Mouse (Mus musculus) naive thymus-derived CD4-positive, alpha-beta T cell, adult 2 months (primary cell): Measurements from ENCODE around the gene Snx30.

Experiments
- DNase-seq: peaks from one replicate; pipeline ENCODE4 v3.0.0-alpha.2; 2011; ENCODE audit warnings: low read depth

Snx30 gene

GRCm38 (mm10) chr4:59873240-59873639 lies 67.6 kb downstream of the Snx30 start:
- DNase-seq = no peak

GRCm38 (mm10) chr4:59873830-59874229 lies 68.2 kb downstream of the Snx30 start:
- no peak for DNase-seq

GRCm38 (mm10) chr4:59876570-59876969 lies 70.9 kb downstream of the Snx30 start:
- DNase-seq = no peak

DNA sequence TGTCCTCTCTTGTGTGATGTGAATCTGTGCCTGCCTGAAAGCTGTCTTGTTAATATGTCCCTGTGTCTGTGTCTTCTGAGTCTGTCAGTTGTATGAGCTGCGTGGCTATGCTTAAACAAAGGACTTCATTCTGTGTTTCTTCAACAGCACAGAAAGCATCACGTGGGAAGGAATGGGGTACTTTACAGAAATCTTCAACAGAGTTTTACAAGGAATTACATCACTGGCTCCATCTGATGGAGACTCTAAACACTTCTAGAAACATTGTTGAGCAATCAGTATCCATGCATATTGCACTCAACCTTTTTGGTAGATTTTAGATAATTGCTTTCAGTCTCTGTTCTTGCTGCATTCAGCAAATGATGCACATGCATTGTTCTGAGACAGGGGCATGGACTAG lies 71.4 kb downstream of the Snx30 start:
- no peak for DNase-seq

DNA sequence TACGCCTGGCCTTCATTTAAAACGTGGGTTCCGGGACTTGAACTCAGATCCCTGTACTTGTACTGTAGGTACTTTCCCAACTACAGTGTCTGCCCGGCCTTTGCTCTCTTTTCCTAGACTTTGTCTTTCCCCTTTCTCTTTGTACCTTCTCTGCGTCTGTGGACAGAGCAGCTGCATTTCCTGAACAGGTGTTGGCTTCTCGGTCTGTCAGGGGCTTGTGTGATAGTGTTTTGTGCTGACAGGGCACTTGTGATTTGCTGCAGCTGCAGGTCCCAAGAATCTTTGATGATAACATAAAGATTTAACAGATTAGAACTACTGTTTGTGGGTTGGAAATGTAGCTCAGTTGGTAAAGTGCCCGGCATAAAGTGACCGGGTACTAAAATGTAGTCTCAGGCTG lies 73.0 kb downstream of the Snx30 start:
- DNase-seq = no peak

DNA sequence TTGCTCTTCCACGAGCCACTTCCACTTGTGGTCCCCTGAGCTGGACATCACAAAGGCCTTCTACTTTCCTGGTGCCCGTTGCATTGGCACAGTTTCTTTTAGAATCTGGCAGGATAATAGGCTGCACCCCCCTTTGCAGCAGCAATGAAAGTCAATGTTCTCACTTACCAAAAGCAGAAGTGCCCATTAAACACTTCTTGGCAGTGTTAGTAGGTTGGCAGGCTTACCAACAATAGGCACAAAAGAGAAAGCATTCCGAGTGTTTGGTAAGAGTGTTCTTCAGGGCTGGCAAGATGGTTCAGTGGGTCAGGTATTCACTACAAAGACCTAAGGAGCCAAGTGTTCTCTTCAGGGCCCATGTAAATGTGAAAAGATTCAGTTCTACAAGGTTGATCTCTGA lies 73.8 kb downstream of the Snx30 start:
- no peak for DNase-seq

DNA sequence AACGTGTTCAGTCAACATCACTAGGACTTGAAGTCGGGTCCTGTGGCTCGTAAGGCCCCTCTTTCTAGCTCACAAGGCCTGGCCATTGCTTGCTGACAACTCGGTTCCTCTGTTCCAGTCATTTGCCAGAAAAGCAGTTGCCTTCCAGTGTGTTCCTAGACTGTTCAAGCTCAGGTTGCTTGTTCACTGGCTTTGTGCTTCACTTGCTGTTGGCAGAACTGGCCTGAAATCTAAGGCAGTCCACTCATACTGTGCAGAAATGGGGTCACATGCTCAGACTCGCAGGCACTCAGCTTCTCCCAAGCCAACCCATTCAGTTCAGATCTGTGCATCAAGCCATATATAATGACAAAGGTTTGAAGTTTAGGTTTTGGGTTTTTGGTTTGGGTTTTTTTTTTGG lies 75.1 kb downstream of the Snx30 start:
- no peak for DNase-seq

GRCm38 (mm10) chr4:59881210-59881609 lies 75.6 kb downstream of the Snx30 start:
- no peak for DNase-seq

DNA sequence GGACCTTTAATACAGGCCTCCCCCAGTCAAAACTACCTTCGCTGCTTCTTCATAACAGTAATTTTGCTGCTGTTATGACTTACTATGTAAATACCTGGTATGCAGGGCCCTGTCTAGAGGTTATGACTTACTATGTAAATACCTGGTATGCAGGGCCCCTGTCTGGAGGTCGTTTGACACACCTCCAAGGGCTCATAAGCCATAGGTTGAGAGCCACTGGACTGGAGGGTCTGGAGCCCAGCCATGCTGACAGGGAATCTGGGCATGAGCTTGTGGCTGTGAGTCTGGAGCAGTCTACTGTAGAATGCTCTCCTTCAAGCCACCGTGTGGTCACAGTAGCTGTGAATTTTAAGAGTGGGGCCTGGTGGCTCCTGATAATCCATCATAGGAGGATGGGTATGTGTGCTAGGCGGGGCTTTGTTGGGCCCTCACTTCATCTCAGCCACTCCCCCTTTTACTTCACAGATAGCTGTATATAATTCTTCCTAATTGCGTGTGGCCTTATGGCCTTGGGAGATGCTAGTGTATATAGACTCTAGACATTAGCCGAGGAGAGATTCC lies 78.6 kb downstream of the Snx30 start:
- no peak for DNase-seq

DNA sequence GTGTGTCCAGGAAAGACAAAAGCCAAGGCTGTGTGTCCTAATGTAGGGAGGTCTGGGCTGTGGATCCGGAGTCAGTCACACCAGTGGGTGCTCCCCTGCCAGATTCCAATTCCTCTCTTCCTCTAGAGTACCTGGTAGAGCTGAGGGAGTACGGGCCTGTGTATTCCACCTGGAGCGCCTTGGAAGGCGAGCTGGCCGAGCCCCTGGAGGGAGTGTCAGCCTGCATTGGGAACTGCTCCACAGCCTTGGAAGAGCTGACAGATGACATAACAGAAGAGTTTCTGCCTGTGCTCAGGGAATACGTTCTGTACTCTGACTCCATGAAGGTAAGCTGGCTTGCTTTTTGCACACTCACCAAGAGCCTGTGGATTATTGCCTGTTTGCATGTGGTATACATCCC lies 80.6 kb downstream of the Snx30 start:
- no peak for DNase-seq

DNA sequence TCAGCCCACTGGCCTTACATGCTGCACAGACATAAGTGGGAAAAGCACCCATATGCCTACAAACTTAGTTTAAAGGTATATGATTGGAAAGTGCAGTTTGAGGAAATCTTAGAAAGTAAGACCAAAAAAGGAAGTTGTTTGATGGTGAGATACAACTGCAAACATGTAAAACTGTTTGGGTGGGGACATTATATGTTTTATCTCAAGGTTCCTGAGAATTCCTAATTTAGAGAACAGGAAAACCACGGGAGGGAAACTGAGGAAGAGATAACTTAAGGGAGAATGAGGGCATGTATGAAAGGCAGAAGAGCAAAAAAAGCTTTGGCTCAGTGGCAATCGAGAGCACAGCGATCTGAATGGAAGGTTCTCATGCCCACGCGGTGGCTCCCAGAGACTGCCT lies 81.4 kb downstream of the Snx30 start:
- DNase-seq = no peak

DNA sequence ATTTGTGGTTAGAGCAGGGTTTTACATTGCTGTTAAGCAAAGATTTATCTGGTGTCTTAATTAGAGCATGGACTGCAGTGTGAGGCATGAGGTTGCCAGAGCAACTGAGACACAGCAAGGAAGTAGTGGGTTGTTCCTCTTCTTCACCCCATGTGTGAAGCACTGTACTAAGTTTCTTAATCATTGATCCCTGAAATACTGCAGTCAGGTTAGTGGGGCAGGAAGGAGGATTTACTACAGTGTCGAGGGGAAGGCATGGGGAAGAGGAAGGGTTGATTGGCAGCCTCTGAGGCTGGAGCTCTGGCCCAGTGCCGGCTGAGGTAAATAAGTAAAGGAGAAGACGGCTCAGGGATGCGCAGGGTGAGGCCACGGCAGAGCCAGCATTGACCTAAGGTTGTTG lies 82.4 kb downstream of the Snx30 start:
- no peak for DNase-seq

DNA sequence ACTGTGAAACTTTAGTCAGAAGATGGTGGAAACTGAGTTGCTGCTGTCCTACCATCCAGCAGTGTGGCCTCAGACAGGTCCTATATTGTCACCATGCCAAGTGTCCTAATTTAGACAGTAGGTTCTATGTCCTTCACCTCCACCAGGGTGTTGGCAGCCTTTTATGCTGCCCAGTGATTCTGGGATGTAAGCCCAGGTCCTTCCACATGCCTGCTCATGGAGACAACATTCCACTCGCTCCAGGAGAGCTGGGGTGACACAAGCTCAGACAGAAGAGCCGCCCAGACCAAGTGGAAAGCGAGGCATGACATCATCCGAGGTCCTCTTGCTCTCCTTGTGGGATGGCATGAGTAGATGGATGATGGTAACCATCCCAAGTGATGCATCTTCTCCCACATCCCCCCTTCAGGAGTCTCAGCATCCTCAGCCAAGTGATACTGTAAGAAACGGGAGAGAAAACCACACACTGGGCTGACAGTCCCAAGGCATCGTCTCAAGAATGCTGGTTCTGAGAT lies 84.5 kb downstream of the Snx30 start:
- DNase-seq = no peak

GRCm38 (mm10) chr4:59891723-59892416 lies 86.2 kb downstream of the Snx30 start:
- no peak for DNase-seq

DNA sequence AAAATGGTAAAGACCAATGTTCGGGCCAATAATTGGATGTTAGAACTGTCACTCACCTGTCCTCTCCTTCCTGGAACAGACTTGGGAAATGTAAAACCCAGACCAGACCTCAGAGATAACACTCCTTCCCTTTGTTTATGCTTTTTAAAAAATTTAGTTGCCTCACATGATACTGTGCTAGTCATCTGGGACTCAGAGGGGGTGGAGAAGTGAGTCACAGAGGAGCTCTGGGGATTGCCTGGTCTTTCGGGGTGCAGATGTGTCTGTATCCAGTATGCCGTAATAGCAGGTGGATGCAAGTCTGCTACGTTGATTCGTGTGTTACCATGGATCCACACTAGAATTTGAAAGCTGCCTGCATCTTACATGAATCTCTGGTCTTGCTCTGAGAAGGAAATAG lies 87.1 kb downstream of the Snx30 start:
- DNase-seq = no peak

- no peak for DNase-seq
These were observed 88.8 kb downstream of the Snx30 start for GRCm38 (mm10) chr4:59894415-59894814.

DNA sequence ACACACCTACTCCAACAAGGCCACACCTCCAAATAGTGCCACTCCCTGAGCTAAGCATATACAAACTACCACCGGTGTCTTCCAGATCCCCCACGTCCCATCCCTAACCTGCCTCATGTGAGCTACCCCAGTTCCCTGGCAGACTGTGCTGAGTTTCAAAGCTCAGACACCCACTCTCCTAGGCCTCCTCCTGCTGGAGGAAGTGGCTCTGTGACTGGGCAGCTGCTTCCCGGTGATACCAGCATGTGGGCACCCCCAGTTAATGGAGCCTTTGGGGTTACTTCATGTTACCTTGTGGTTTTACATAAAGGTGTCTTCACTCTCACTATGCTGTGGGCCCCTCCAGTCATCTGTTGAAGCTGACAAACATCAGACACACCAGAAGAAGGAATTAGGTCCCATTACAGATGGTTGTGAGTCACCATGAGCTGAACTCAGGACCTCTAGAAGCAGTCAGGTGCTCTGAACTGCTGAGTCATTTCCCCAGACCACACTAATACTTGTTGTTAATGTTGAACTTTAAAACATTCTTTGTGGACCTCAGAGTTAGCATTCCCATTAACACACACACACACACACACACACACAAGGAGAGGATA lies 89.4 kb downstream of the Snx30 start:
- DNase-seq = no peak

DNA sequence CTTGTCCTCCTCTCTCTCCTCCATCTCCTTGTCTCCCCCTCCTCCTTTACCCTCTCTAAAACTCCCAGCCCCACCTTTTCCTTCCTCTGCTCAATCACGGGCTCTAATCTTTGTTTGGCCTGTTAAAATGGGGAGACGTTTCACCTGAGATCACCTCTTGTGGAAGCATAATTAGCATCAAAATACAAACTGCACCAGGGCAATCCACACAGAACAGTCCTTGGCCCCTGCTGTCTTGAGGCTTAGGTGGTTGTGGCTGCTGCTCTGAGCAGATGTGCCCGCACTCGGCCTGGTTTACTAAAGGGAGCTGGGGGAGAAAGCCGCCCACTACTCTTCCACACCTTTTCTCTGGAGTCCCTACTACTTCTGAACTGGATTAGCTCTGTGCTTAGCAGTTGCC lies 90.4 kb downstream of the Snx30 start:
- no peak for DNase-seq

DNA sequence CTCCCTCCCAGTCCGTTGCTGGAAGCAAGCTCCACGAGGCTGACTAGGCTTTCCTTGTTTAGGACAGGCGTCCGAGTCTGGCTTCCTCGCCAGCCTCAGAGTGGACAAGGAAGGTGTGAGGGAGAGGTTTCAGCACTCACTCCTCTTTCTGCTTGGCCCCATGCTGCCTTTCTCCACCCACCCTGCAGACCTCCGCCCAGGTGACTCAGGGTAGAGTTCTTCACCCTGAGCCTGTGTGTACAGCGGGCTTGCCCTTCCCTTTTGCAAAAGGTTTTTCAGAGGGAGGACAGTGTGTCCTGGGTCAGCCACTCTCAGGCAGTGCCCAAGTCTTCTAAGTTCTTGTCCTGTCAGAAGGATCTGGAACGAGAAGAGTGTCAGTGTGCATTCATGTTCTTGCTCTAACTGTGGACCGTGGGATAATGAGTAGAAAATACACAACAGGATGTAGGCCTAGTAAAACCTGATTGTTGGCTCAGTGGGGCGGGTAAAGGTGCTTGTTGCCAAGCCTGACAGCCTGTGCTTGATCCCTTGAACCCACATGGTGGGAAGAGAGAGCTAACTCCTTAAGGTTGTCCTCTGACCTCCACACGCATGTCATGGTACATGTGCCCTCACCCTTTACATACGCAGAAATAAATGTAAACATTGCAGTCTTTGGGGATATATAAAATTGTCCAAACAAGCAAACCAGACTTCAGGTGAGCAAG lies 92.3 kb downstream of the Snx30 start:
- DNase-seq = no peak

- DNase-seq = no peak
These were observed 92.9 kb downstream of the Snx30 start for GRCm38 (mm10) chr4:59898521-59898919.

- no peak for DNase-seq
These were observed 96.2 kb downstream of the Snx30 start for GRCm38 (mm10) chr4:59901810-59902209.

- DNase-seq = no peak
These were observed 96.9 kb downstream of the Snx30 start for GRCm38 (mm10) chr4:59902547-59902946.

DNA sequence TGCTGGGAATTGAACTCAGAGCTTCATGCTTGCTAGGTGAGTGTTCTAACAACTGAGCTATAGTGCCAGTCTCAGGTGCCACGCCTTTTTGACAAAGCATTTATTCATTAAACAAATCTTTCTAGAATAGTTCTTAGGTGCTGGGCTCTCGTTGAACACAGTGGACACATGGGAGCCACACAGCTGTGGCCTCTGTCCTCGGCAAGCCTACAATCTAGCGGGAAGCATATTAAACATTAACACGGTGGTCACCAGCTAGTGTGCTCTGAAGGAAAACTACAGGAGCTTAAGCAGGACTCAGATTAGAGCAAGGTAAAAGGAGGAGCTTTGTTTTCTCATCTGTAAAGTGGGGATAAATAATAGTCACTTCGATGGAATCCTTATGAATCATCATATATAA lies 101.5 kb downstream of the Snx30 start:
- DNase-seq = no peak
